Mouse (Mus musculus) thymus, postnatal 25 days (tissue): ENCODE data around the gene Iqcc.

ENCODE experiments used
- DNase-seq: peaks from one replicate; pipeline ENCODE4 v3.0.0; 2022

Iqcc gene

DNA sequence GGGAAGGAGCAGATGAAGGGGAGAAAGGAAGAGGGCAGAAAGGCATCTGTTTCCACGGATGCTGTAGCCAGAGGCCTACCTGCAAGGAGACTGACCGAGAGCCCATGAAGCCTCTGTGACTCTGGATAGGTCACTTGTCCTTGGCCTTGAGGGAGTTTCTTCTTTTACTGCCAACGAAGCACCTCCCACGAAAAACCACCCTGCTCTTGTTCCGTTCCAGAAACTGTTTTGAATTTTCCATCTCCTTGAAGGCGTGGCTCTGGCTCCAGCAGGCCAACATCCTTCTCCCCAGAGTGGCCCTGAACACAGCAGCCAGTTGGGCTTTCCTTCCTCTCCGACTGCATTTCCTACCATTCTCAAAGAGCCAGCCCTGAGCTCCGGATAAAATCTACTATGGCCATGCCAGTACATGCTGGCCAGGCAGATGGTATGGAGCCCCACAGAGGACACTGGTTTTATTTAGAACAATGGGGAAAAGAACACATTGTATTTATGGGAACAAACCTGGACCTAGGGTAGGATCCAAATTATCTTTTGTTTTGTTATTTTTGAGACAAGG, 2.5 kb upstream of the Iqcc start:
- DNase-seq, result no peak

DNA sequence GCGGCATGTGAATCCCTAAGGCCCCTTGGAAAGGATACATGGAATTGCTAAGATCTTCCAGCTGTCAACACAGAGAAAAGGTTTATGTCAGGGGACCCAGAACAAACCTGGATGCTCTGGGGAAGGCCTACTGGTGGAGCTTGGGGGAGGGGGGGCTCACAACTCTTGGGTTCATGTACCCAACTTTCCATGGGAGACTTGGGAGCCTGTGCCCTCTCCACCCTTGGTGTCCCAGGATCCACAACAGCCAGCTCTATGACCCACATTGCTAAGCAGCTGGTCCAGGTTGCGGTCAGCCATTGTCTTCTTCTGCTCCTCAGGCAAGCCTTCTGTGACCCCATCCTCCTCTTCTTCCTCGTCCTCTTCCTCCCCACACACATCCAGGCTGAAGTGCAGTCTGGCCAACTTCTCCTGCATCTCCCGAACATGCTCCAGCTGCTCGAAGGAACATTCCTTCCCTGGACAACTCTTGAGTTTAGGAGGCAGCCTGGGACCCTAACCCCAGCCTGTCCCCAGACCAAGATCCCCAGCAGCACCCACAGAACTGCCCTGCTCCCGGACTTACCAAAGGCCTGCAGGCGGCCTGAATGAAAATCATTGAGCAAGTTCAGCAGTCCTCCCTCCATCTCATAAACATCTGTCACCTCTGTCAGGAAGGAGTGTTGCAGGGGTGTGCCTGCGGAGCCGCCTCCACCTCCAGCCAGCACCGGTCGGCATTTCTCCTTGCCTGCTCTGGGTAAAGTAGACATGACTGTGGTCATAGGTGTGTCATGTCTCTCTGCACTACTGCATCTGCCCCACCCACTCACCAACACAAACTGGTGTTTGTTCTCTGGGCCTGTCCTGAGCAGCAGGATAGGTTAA, 1.8 kb upstream of the Iqcc start:
- no peak for DNase-seq

DNA sequence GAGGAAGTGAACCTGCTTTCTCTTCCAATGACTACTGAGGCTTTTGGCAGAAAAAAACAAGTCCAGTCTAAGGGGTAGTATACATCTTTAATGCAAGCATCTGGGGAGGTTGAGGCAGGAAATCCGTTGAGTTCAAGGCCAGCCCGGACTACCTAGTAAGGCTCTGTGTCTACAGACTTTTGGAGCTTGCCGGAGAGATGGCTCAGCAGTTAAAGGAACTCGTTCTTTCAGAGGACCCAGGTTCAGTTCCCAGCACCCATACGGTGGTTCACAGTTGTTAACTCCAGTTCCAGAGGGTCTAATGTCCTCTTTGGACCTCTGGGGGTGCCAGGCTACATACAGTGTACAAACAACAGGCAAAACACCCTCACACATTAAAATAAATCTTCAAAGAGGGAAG, 868 bp downstream of the Iqcc start:
- DNase-seq, result no peak

DNA sequence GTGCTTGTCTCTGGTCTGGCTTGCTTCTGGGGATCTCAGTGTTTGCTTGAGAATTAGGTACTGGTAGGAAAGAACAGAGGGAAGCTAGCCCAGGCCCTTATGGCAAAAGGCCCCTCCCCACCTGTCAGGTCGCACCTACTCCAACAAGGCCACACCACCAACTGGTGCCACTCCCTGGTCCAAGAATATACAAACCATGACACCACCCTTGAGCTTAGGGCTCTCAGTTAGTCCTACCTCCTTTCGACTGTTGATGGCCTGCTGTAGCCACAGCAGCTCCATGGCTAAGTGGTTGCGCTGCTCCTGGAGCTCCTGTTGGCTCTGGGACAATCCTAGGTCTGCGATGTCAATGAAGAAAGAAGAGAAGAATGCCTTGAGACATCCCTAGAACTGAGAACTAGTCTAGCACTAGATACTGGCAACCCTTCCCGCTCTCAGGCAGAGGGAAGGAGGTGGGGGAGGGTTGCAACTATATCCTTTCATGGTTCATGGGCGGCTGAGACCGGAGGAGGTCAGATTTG, 1.7 kb downstream of the Iqcc start:
- no peak for DNase-seq

DNA sequence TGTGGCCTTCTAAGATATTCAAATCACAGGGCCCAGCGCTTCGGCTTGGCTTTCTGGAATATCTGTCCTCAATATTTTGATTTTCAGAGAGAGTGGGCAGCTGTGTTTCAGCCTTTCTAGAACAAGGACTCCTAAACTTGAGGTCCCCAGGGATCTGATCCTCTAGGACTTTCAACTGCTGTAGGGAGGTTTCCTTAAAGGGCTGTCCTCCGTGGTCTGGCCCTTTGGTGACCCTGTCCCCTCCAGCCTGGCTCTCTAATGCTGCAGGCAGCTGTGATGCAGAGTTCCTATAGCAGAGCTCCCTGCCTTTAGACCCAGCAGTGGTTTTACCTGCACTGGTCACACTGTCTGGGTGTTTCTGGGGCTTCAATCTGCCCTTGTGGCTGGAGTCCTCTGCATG, 2.3 kb downstream of the Iqcc start:
- no peak for DNase-seq

DNA sequence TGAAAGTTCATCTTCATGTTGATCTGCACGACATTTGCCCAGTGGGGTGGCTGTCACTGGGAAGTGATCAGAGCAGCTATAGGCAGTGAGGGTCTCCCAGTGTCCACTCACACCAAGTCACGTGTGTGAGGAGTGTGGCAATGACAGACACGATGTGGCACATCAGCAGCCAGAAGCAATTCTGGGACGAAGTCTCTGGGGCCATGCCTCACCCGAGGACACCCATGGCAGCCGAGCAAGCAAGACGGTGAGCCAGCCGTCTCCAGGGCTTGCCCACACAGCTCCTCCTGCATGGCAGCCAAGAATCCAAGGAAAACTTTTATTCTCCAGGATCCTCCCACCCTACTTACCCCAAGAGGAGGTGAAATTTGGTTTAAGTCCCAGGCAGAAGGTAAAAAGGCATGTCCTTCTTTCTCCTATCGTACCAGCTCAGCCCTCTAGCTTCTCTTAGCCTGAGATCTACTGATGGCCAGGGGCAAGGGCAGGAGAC, 3.1 kb downstream of the Iqcc start:
- no peak for DNase-seq

DNA sequence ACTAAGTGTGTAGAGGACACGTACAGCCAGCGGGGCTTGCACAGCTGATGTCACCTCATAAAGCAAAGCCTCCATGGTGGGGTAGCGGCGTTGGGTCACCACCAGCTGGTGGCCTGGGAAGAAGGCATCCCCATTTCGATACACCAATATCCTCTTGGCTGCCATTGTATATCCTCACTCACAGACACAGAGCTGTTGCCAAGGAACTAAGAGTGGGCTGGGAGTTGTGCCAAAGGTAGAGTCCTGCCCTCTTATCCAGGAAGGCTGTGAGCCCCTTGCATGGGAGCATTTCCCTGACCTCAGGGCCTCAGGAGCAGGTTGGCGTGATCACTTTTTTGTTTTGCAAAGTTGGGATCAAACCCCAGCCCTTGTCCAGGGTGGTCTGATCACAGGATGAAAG, 4.8 kb downstream of the Iqcc start, which contains the start of gene Dcdc2b:
TSS of gene Dcdc2b (minus strand) at position 165 of the 400 bp plus-strand sequence.
- DNase-seq, result no peak

DNA sequence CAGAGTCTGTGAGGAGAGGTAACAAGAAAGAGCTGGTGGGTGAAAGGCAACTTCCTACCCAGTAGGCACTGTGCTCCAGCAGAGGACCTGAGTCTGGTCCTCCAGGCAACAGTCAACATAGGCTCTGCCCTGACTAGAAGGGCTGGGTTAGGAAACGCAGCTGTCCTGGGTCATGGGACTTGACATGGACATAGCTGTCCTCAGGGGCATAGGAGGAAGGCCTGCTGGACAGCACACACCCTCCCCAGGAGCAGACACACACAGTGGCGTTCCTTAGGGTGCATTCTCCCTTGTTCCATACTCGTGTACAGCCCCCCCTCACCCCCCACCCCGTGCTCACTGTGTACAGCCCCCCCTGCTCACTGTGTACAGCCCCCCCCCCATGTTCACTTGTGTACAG, 8.4 kb downstream of the Iqcc start:
- no peak for DNase-seq

DNA sequence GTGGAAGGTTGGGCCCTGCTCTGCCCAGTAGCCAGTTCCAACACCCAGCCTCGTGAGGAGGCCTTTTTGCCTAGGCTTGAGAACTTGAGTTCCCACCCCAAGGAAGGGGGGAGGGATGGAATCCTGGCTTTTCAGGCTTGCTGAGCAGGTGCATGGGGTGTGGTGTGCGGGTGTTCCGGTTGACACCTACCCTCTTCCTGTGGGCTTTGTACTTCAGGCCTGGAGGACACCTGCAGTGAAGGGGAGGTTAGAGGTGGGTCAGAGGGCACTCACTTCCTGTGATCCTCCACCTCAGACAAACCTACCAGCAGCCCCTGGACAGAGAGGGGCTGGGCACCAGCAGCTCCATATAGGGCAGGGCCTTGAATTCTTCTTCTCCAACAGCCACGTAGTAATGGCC, 8.9 kb downstream of the Iqcc start:
- DNase-seq, result peak; percentile 84

DNA sequence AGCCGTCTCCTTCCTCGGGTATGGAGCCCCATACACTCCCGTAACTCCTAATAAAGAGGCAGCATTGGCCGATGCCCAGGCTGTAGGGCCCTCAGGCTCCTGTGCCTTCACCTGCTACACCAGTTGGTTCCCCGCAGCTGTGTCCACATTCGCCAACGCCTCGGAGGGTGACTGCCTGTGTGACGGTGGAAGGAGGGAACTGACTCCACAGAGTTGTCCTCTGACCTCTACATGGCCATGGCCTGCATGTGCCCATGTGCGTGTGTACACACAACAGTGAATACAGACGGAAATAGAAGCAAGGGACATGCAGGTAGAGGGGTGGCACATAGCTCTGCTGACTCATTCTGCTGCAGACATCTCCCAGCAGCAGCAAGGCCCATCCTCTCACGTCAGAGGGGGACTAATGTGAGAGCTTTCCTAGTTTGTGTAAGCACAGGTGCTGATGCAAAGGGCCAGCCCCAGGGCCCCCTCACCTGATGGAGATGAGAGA, 9.7 kb downstream of the Iqcc start:
- peak; percentile 53 for DNase-seq

DNA sequence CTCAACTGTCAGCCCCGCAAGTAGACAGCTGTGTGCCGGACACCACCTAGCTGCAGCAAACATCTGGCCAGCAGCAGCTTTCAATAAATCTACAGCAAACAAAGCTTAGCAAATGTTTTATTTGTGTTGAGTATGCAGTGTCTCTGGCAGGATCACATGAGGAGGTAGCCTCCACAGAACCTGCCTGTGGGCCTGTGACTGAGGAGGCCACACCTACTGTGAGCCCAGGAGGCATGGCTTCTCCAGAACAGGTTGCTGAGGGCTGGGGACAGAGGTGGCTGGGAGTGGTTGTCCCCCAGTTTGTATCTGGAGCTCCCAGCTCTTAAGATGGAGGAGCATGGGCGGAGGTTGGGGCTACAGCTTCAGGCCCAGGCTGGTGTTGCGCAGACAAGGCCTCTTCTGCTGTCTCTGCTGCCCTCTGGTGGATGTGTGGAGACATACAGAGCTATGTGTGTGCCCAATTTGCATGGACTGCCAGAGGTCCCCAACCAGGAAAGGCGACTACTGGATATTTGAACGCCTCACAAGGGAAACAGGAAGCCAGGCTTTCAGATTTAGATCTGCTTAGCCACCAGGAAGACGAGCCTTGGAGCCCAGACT, 10.4 kb downstream of the Iqcc start:
- DNase-seq, result peak; percentile 87

DNA sequence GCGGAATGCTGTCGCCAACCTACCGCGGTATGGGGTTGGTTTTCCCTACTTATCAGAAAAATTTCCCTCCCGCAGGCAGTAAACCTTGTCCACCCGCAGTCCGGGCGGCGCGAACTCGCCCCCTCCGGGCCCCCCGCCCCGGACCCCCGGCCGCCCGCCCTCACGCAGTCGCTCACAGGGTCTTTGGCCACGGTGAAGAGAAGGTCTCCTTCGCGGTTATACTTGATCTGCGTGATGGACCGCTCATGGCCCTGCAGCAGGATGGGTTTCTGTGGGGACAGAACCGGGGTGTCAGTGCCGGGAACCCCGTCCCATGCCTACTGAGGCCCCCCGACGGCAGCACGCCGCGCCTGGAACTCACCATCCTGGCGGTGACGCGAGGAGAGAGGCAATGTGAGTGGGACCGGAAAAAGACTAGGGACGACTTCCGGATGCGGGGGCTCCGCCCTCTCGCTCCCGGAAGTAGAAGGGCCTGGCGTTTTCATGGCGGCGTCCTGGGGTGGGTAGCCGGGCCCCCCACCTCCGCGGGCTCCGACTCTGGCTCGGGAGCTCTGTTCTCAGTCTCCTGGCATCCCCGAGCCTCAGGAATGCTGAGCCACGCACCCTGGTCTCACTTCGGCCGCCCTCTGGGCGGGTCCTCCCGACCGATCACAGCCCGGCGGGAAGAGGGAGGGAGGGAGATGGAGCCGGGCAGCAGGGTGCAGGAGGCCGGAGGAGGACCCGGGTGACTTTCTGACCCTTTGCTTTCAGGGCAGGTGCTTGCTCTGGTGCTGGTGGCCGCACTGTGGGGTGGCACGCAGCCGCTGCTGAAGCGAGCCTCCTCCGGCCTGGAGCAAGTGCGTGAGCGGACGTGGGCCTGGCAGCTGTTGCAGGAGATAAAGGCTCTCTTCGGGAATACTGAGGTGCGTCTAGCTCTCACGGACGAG, 18.4 kb downstream of the Iqcc start, which contains the start of the genes Eif3i and Tmem234:
TSS of gene Eif3i (minus strand) at position 416 of the 926 bp plus-strand sequence.
TSS of gene Tmem234 (plus strand) at position 436 of the 926 bp plus-strand sequence.
- peak; percentile 85 for DNase-seq

DNA sequence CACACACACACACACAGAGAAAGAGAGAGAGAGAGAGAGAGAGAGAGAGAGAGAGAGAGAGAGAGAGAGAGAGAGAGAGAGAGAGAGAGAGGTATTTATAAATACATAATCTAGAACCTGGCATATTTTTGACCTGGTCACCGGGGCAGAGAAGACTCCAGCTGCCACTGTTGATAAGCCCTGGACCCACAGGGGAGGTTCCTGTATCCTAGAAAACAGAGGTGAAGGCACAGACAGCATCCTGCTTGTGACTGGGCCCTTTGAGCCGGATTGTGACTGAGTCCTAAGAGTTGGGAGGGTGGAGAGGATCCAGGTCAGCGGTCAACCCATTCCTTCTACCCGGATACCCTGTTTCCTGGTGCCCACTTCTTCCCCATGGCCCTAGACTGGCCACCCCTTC, 30.0 kb downstream of the Iqcc start:
- no peak for DNase-seq

DNA sequence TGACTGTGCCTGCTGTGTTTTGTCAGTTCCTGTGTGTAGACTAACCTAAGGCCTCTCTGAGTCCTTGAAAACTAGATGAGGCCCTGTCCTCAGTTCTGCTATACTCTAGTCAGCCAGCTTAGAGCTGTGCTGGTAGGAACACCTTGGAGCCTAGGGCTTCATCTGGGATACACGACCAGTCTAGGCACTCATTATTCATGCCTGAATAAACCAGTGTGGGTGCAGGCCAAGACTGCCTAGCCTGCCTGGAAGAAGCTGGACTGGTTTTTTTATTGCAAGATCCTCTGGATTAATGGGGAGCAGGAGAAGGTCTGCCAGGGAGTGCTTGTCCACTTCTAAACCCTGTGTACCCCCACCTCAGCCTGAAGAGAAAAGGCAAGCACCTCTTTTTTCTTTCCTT, 32.0 kb downstream of the Iqcc start:
- no peak for DNase-seq

DNA sequence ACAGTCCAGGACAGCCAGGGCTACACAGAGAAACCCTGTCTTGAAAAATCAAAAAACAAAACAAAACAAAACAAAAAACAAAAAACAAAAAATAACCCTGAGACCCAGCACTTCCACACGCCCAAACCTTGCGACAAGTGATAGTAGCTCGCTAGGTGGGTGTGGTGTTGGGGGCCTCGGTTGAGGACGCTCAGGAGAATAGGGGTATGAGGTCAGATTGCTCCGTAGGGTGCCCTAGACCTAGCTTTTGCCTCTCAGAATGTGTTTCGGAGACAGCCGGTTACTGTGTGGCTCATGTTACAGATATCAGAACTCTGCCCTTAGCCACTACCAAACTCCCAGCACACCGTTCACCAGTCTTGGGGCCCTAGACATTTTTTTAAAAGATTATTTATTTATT, 33.1 kb downstream of the Iqcc start:
- DNase-seq, result no peak

DNA sequence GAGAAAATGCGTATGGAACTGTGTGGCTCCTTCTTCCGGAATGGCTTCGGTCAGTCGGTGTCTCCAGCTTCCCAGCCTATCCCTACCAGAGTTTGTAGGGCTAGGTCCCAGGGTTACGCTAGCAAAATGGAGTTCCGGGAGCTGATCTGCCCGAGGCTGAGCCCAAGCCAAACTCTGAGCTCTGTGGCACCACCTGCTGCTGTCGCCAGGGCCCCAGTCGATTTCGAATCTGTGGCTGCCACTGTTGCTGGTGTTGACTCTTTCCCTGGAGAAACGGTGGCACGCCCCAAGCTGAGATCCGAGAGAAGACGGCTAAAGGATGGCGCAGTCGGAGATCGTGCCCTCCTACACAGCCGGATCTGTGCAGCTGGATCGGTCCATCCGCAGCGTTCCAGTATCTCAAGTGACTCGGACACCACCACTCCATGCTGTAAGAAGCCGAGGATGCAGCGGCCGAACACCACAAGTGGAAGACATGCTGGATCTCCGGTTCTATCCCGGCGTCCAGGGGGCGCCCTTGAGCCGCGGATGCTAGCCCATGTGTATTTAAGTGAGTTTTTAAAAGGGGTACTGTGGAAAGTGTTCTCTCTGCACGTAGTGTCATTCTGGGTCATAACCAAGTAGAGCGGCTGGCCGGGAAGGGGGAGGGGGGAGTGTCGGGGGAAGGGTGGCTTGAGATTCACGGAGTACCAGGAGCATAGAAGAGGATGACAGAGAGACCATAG, 33.9 kb downstream of the Iqcc start:
- DNase-seq, result peak; percentile 93

DNA sequence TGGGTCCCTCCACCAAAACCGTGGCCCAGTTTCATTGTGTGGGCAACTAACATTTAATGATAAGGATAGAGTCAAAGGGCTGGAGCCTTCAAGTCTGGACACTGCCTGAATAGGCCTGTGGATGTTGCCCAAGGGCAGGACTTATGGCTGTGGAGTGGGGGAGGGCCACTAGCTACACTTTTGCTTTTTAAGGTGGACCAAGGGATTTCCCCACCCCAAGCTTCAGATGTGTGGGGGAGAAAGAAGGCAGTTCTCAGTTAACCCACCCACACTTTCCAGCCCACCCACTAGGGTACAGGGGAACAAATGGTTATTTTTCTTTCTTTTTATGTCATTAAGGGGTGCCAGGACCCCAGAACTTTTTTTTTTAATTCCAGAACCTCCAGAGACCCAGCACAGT, 34.5 kb downstream of the Iqcc start:
- no peak for DNase-seq

DNA sequence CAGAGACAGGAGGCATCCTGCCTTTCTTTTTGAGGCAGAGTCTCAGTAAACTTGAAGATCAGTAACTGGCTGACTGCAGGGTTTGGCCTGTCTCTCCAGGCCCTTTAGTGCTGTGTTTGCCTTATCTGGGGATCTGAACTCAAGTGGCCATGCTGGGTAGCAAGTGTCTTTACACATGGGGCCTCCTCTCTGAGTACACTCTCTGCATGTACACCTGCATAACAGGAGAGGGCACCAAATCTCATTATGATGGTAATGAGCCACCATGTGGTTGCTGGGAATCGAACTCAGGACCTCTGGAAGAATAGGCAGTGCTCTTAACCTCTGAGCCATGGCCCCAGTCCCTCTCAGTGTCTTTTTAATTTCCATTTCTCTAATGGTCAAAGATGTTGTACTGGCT, 36.6 kb downstream of the Iqcc start:
- no peak for DNase-seq

DNA sequence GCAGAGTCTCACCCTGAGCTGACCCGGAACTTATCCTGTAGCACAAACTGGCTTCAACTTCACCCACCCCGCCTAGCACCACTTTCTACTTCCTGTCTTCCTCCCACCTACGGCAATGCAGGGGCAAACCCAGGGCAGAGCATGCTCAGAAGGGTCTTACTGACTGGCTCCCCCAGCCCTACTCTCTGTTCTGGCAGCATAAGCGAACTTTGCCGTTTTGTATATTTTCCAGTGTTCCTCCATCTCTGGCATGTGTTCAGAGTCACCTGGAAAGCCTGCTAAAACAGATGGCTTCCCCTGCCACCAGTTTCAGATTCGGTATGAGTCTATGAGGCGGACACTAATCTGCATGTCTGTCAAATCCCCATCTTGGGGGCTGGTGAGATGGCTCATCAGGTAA, 38.6 kb downstream of the Iqcc start:
- peak; percentile 72 for DNase-seq

DNA sequence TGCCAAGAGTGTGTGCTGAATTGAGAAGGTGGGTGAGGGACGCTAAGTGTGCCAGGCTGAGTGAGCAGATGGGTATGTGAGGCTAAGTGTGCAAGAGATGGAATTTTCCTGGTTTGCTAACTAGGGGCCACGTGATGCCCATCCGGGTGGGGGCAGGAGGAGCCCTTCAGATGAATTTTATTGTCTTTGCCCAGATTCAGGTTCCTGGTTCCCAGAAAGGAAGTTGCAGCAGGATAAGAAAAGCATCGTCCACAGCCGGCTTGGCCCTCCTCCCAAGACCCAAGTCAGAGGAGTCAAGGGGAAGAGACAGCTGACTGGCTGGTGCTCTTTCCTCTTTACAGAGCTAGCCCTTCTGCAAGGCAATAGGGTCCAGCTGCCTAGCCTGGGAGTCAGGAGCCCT, 40.4 kb downstream of the Iqcc start, which contains the start of gene Fam167b:
TSS of gene Fam167b (minus strand) at position 84 of the 400 bp plus-strand sequence.
- no peak for DNase-seq

DNA sequence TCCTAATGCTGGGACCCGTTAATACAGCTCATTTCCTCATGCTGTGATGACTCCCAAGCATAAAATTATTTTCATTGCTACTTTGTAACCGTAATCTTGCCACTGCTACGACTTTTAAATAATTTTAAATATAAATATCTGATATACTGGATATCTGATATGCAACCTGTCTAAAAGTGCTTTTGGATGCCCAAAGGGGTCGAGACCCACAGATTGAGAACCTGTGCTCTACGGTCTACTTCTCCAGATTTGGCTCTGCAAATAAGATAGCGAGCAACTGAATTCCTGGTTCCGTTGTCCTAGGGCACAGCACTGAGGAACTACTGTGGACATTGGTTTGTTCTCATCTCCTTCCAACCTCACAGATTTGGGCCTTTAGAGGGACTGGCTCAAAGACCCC, 41.2 kb downstream of the Iqcc start:
- DNase-seq, result no peak
